Mouse (Mus musculus): ENCODE results near the gene Pbrm1. TPM values are rescaled to one million over a fixed set of nuclear protein-coding genes. Genes with fewer than 3 reads are reported as not detected.
A peak's percentile ranks its signal among the peaks of the same experiment; 100 is the strongest.

Gene Pbrm1
- polyA plus RNA-seq, 1 experiment from 2014 or later: 119 TPM

DNA sequence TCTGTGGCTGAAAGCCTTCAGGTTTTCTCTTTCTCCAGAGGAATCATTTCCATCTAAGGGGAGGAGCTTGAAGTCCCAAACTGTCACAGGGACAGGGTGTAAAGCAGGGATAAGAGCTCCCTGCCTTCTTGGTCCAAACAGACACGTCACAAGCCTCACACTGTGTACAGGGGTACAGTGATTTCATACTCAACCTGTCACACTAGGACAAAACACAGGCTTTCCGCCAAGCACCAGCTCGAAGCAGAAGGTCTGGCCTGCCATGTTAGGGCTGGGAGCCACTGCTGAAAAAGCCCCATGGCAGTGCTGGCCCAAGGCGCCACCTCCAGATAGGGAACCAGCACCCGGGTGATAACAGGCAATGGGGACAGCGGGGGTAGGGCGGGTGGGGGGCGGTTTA, 145.1 kb downstream of the Pbrm1 start:
- H3K9me3 ChIP-seq (ENCODE audit: control insufficient read depth, low read depth, low read length): no peaks in the 10 kb centered on the region
- no peak overlapping the region for H3K4me3 ChIP-seq (ENCODE audit: low read depth, low read length)
- H3K9ac ChIP-seq (replicated peaks; ENCODE audit: low read depth, low read length): no peak overlapping the region
- no peaks in the 10 kb centered on the region for H3K36me3 ChIP-seq (ENCODE audit: control insufficient read depth, insufficient read depth, low read length)
- H3K27me3 ChIP-seq (ENCODE audit: control insufficient read depth, insufficient read depth, low read length): no peaks in the 10 kb centered on the region
- 0 out of 2 replicates have a peak, but pooled peaks cover 3% of the 10 kb centered on the region for H3K4me1 ChIP-seq (ENCODE audit: control insufficient read depth, insufficient read depth, low read length)
- no peak for ATAC-seq (ENCODE audit: insufficient number of reproducible peaks, insufficient read depth, low FRiP score, low read depth)
- 67% methylated on average over 8 of the region's 8 CpGs for WGBS
- no peak overlapping the region for H3K4me2 ChIP-seq (replicated peaks; ENCODE audit: low read depth, low read length)
- no peak overlapping the region for H3K27ac ChIP-seq (ENCODE audit: low read length)

DNA sequence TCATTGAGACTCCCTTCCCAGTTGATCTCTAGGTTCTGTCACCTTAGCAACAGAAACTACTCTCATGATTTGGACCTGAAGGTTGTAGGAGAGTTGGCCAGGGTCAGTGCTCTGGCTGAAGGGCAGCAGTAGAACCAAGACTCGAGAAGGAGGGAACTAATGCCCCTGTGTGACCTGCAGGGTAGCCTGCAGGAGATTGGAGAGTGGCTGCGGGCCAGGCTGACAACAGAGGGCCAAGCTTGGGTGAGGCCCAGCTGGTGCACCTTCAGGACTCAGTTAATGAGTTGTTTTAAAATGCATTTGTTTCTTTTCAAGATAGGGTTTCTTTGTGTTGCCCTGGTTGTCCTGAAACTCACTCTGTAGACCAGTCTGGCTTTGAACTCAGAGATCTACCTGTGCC, 146.1 kb downstream of the Pbrm1 start:
- Histone ChIP-seq H3K4me1 (ENCODE audit: control insufficient read depth, insufficient read depth, low read length) (0 out of 2 replicates have a peak, but pooled peaks cover 3% of the 10 kb centered on the region), H3K27me3 (ENCODE audit: control insufficient read depth, insufficient read depth, low read length) (no peaks in the 10 kb centered on the region), H3K4me2 (replicated peaks; ENCODE audit: low read depth, low read length) (no peak overlapping the region), H3K9ac (replicated peaks; ENCODE audit: low read depth, low read length) (no peak overlapping the region), H3K4me3 (ENCODE audit: low read depth, low read length) (no peak overlapping the region), H3K27ac (ENCODE audit: low read length) (no peak overlapping the region), H3K9me3 (ENCODE audit: control insufficient read depth, low read depth, low read length) (no peaks in the 10 kb centered on the region), H3K36me3 (ENCODE audit: control insufficient read depth, insufficient read depth, low read length) (no peaks in the 10 kb centered on the region)
- 74% methylated on average over 2 of the region's 2 CpGs for WGBS
- ATAC-seq (ENCODE audit: insufficient number of reproducible peaks, insufficient read depth, low FRiP score, low read depth): no peak

DNA sequence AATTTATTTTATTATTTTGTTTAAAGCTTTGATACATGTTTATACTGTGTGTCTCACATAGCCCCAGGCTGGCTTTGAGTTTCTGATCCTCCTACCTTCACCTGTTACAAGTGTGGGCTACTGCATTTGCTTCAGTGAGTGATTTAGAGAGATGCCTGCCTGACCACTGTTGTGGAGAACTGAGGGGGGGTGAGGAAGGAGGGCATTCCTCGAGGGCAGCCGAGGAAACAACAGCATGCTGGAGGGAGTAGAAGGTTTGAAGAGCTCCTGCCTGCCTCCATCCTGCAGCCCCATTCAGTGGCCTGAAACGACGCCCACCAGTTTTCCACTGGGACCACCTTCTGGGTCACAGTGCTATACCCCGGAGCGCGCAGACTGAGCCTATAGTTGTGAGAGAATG, 146.5 kb downstream of the Pbrm1 start:
- H3K27ac ChIP-seq (ENCODE audit: low read length): no peak overlapping the region
- H3K4me3 ChIP-seq (ENCODE audit: low read depth, low read length): no peak overlapping the region
- H3K4me2 ChIP-seq (replicated peaks; ENCODE audit: low read depth, low read length): no peak overlapping the region
- H3K9ac ChIP-seq (replicated peaks; ENCODE audit: low read depth, low read length): no peak overlapping the region
- H3K36me3 ChIP-seq (ENCODE audit: control insufficient read depth, insufficient read depth, low read length): peaks cover 3% of the 10 kb centered on the region; the same call in 1 of the 2 replicates
- 52% methylated on average over 7 of the region's 7 CpGs for WGBS
- ATAC-seq (ENCODE audit: insufficient number of reproducible peaks, insufficient read depth, low FRiP score, low read depth): no peak
- H3K4me1 ChIP-seq (ENCODE audit: control insufficient read depth, insufficient read depth, low read length): 0 out of 2 replicates have a peak, but pooled peaks cover 3% of the 10 kb centered on the region
- no peaks in the 10 kb centered on the region for H3K27me3 ChIP-seq (ENCODE audit: control insufficient read depth, insufficient read depth, low read length)
- no peaks in the 10 kb centered on the region for H3K9me3 ChIP-seq (ENCODE audit: control insufficient read depth, low read depth, low read length)

DNA sequence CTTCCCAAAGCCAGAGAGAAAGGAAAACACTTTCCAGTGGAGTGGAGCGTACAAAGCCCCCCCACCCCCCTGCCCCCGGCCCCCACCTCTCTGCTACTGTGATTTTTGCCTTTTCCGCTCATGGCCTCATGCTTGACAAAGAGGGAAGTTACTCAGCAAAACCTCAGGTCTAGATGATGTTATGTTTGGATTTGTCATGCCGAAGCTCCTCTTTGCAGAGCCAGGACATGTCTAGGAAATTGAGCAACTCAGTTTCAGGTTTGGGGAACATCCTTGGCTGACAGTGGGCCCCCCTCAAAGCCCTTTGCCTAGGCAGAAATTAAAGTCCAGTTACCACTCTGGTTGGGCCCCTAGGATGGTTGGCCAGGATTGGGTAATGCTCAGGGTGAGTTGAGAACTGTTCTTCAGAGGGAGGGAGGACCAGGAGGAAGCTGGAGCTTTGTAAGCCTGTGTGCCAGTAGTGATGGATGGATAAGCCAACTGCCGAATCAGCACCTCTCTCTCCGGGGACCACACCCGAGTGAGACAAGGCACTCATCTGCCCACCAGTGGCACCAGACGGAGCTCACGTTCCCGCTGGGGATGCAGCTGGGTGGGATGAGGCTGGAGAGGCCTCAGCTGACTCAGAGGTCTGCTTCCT, 147.2 kb downstream of the Pbrm1 start:
- no peak overlapping the region for H3K27ac ChIP-seq (ENCODE audit: low read length)
- H3K27me3 ChIP-seq (ENCODE audit: control insufficient read depth, insufficient read depth, low read length): no peaks in the 10 kb centered on the region
- H3K4me2 ChIP-seq (replicated peaks; ENCODE audit: low read depth, low read length): no peak overlapping the region; the same call in 1 of the 2 replicates
- 0 out of 2 replicates have a peak, but pooled peaks cover 3% of the 10 kb centered on the region for H3K4me1 ChIP-seq (ENCODE audit: control insufficient read depth, insufficient read depth, low read length)
- no peak overlapping the region for H3K4me3 ChIP-seq (ENCODE audit: low read depth, low read length)
- no peaks in the 10 kb centered on the region for H3K9me3 ChIP-seq (ENCODE audit: control insufficient read depth, low read depth, low read length)
- WGBS: 41% methylated on average over 10 of the region's 10 CpGs
- H3K36me3 ChIP-seq (ENCODE audit: control insufficient read depth, insufficient read depth, low read length): peaks cover 10% of the 10 kb centered on the region
- H3K9ac ChIP-seq (replicated peaks; ENCODE audit: low read depth, low read length): no peak overlapping the region
- ATAC-seq (ENCODE audit: insufficient number of reproducible peaks, insufficient read depth, low FRiP score, low read depth): no peak

DNA sequence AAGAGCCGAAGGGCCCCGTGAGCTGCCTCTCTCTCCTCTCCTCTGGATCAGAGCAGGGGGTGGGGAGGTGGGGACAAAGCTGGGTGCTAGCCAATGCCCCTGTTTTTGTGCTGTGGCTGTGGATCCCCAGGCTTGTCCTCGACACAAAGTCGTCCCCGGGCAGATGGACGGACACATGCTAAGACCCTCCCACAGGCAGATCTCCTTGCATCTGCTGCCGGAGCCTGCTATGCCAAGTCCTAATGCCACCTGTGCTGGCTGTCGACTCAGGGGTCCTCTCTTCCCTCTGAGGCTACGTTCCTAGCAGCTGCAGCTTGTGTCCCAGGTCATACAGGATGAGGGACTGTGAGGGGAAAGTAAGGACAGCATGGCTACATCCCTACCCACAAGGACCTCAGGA, 147.9 kb downstream of the Pbrm1 start:
- H3K4me1 ChIP-seq (ENCODE audit: control insufficient read depth, insufficient read depth, low read length): 0 out of 2 replicates have a peak, but pooled peaks cover 3% of the 10 kb centered on the region
- 0 out of 2 replicates have a peak overlapping the region, but pooled peaks have one; percentile 3 for H3K4me3 ChIP-seq (ENCODE audit: low read depth, low read length)
- no peak overlapping the region for H3K27ac ChIP-seq (ENCODE audit: low read length)
- no peak overlapping the region for H3K9ac ChIP-seq (replicated peaks; ENCODE audit: low read depth, low read length)
- no peaks in the 10 kb centered on the region for H3K27me3 ChIP-seq (ENCODE audit: control insufficient read depth, insufficient read depth, low read length)
- H3K36me3 ChIP-seq (ENCODE audit: control insufficient read depth, insufficient read depth, low read length): peaks cover 17% of the 10 kb centered on the region
- no peak for ATAC-seq (ENCODE audit: insufficient number of reproducible peaks, insufficient read depth, low FRiP score, low read depth)
- peak overlapping the region; percentile 14; the same call in 1 of the 2 replicates for H3K4me2 ChIP-seq (replicated peaks; ENCODE audit: low read depth, low read length)
- 62% methylated on average over 9 of the region's 9 CpGs for WGBS
- H3K9me3 ChIP-seq (ENCODE audit: control insufficient read depth, low read depth, low read length): no peaks in the 10 kb centered on the region

DNA sequence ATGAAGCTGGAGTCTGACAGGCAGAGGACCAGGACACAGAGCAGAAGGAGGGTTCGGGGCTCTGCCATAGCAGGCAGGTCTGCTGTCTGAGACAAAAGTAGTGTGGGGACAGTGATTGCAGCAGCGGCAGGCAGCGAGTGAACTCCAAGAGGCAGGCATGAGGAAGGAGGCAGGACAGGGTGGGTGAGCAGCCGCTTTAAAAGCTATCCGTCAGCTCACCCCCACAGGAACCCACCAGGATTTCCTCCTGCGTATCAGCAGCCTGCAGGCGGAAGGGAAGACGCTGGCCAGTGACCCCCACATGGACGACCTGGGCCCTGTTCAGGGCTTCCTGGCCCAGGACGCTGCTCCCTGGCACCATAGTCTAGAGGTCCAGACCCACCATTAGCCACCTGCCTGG, 149.5 kb downstream of the Pbrm1 start, which contains the start of gene Stab1:
Stab1 (minus strand) TSS at position 217 of the 400 bp plus-strand sequence.
- 0 out of 2 replicates have a peak within 1 kb of the TSS, but pooled peaks have one; percentile 14 for H3K4me2 ChIP-seq (replicated peaks; ENCODE audit: low read depth, low read length)
- 0 out of 2 replicates have a peak, but pooled peaks cover 3% of the 10 kb centered on the region for H3K4me1 ChIP-seq (ENCODE audit: control insufficient read depth, insufficient read depth, low read length)
- H3K27ac ChIP-seq (ENCODE audit: low read length): peak within 1 kb of the TSS; percentile 48
- ATAC-seq (ENCODE audit: insufficient number of reproducible peaks, insufficient read depth, low FRiP score, low read depth): no peak
- H3K9ac ChIP-seq (replicated peaks; ENCODE audit: low read depth, low read length): no peak within 1 kb of the TSS
- WGBS: 27% methylated on average over 10 of the region's 10 CpGs
- H3K4me3 ChIP-seq (ENCODE audit: low read depth, low read length): peak within 1 kb of the TSS; percentile 16; the same call in 1 of the 2 replicates
- H3K9me3 ChIP-seq (ENCODE audit: control insufficient read depth, low read depth, low read length): no peaks in the 10 kb centered on the region
- H3K27me3 ChIP-seq (ENCODE audit: control insufficient read depth, insufficient read depth, low read length): no peaks in the 10 kb centered on the region
- peaks cover 33% of the 10 kb centered on the region for H3K36me3 ChIP-seq (ENCODE audit: control insufficient read depth, insufficient read depth, low read length)

DNA sequence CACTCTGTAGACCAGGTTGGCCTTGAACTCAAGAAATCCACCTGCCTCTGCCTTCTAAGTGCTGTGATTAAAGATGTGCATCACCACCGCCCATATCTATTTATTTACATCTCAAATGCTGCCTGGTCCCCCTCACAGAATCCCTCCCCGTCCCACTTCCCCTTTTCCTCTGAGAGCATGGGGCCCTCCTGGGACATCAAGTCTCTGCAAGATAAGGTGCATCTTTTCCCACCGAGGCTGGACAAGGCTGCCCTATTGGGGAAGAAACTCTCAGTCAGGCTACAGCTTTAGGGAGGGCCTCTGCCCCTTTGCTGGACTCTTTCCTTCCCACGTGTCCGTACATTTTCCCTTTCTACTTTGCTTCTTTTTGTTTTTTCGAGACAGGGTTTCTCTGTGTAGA, 150.6 kb downstream of the Pbrm1 start:
- Histone ChIP-seq H3K36me3 (ENCODE audit: control insufficient read depth, insufficient read depth, low read length) (peaks cover 44% of the 10 kb centered on the region), H3K9me3 (ENCODE audit: control insufficient read depth, low read depth, low read length) (no peaks in the 10 kb centered on the region), H3K27ac (ENCODE audit: low read length) (no peak overlapping the region), H3K27me3 (ENCODE audit: control insufficient read depth, insufficient read depth, low read length) (no peaks in the 10 kb centered on the region), H3K4me3 (ENCODE audit: low read depth, low read length) (no peak overlapping the region), H3K4me1 (ENCODE audit: control insufficient read depth, insufficient read depth, low read length) (0 out of 2 replicates have a peak, but pooled peaks cover 3% of the 10 kb centered on the region), H3K9ac (replicated peaks; ENCODE audit: low read depth, low read length) (no peak overlapping the region), H3K4me2 (replicated peaks; ENCODE audit: low read depth, low read length) (no peak overlapping the region)
- 60% methylated on average over 6 of the region's 6 CpGs for WGBS
- ATAC-seq (ENCODE audit: insufficient number of reproducible peaks, insufficient read depth, low FRiP score, low read depth): no peak

DNA sequence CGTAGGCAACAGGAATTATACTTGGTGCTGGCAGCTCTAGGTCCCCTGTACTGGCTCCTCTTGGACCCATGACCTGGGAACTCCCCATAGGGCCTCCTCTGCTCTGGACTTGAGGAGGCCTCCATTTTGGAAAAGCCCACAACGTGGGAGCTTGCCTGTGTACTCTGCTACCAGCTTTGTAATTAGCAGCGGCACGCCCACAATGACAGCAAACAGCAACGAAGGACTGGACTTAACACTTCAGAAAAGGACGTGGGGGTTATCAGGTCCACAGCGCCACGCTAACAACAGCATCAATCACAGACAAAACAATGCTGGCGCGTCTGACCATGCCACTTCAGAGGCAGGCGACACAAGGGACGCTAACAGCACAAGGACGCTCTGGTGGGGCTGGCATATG, 152.0 kb downstream of the Pbrm1 start:
- no peak for ATAC-seq (ENCODE audit: insufficient number of reproducible peaks, insufficient read depth, low FRiP score, low read depth)
- no peaks in the 10 kb centered on the region for H3K4me1 ChIP-seq (ENCODE audit: control insufficient read depth, insufficient read depth, low read length)
- 81% methylated on average over 13 of the region's 13 CpGs for WGBS
- H3K4me3 ChIP-seq (ENCODE audit: low read depth, low read length): no peak overlapping the region
- peaks cover 57% of the 10 kb centered on the region for H3K36me3 ChIP-seq (ENCODE audit: control insufficient read depth, insufficient read depth, low read length)
- H3K4me2 ChIP-seq (replicated peaks; ENCODE audit: low read depth, low read length): no peak overlapping the region
- no peaks in the 10 kb centered on the region for H3K9me3 ChIP-seq (ENCODE audit: control insufficient read depth, low read depth, low read length)
- no peak overlapping the region for H3K9ac ChIP-seq (replicated peaks; ENCODE audit: low read depth, low read length)
- H3K27ac ChIP-seq (ENCODE audit: low read length): no peak overlapping the region
- no peaks in the 10 kb centered on the region for H3K27me3 ChIP-seq (ENCODE audit: control insufficient read depth, insufficient read depth, low read length)

Data from stomach, embryonic 14.5 days (tissue).